Mouse (Mus musculus) heart, embryonic 10.5 days (tissue): ENCODE results near the gene Ankmy1. TPM values are rescaled to one million over a fixed set of nuclear protein-coding genes. Genes with fewer than 3 reads are reported as not detected.

Experiments used
- DNase-seq: peaks from one replicate; pipeline ENCODE4 v3.0.0-alpha.2; 2017; ENCODE audit warnings: low spot score
- H3K27ac ChIP-seq: fragments of 300-500 bp; sonication (generic); 2 replicates; pipeline ENCODE4 v1.5.1; 2016; ENCODE audit warnings: mild to moderate bottlenecking
- H3K27me3 ChIP-seq: fragments of 300-500 bp; sonication (generic); 2 replicates; pipeline ENCODE4 v1.6.1; 2016; ENCODE audit warnings: mild to moderate bottlenecking; ENCODE audit not compliant: poor library complexity, insufficient read depth, severe bottlenecking
- H3K36me3 ChIP-seq: fragments of 300-500 bp; sonication (generic); 2 replicates; pipeline ENCODE4 v1.6.1; 2016; ENCODE audit warnings: mild to moderate bottlenecking, moderate library complexity
- H3K4me1 ChIP-seq: fragments of 300-500 bp; sonication (generic); 2 replicates; pipeline ENCODE4 v1.6.1; 2016; ENCODE audit warnings: mild to moderate bottlenecking
- H3K4me3 ChIP-seq: fragments of 300-500 bp; sonication (generic); 2 replicates; pipeline ENCODE4 v1.5.1; 2016; ENCODE audit warnings: mild to moderate bottlenecking, moderate library complexity
- H3K9me3 ChIP-seq: fragments of 300-500 bp; sonication (generic); 2 replicates; pipeline ENCODE4 v1.6.1; 2016; ENCODE audit warnings: mild to moderate bottlenecking, moderate library complexity
- WGBS: fragments of 180-500 bp; shearing (Covaris S2); methylation state at CpG from one replicate; pipeline ENCODE4 v1.1.7; 2016; 5-methylcytosine and 5-hydroxymethylcytosine counted together
- microRNA counts: library from miRNA; unstranded; fragments of <30 nt; microRNA quantifications from one replicate; lab custom pipeline; 2017
- microRNA-seq: library from miRNA; unstranded; fragments of <30 nt; microRNA quantifications from one replicate; pipeline ENCODE4, GENCODE M21; 2017
- polyA plus RNA-seq: library from polyadenylated mRNA; unstranded; fragments of >200 nt; fragmentation: Nextera tagmentation; extraction: Ambion mirVana; gene quantifications from 2 replicates; pipeline ENCODE4 v1.2.1, GENCODE M21; 2016

Ankmy1 gene
- polyA plus RNA-seq, 1 experiment from 2014 or later = 0.18 TPM

DNA sequence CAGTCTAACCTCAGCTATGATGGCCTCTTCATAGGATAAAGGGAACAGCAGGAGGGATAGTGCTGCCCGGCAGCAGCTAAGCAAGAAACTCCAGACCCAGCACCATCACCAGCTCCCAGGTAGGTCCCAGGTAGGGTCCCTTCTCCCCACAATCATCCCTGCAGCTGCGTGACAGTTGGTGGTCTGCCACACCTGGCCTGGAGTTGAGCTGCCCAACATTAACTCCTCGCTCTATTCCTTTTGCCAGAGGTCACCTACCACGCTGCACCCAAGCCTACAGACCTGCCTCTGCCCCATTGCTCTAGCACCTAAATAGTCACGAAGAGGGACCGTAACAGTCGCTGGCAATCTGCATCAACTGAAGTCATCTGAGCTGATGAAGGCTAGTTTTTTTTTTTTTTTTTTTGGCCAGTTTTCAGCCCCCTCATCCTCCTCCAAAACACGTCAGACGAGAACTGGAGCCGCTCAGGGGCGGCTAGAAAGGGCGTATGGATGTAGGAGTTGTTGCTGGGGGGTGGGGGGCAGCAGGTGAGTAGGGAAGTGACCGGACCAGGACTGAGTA lies 72.0 kb downstream of the Ankmy1 start:
- H3K27me3 ChIP-seq = peaks cover 93% of the 10 kb centered on the region
- peaks cover 34% of the 10 kb centered on the region for H3K4me1 ChIP-seq
- peak overlapping the region; percentile 78 for H3K4me3 ChIP-seq
- DNase-seq = no peak
- peaks cover 7% of the 10 kb centered on the region; the same call in 1 of the 2 replicates for H3K36me3 ChIP-seq
- H3K27ac ChIP-seq = peak overlapping the region; percentile 93
- H3K9me3 ChIP-seq = no peaks in the 10 kb centered on the region
- 8% methylated on average over 13 of the region's 13 CpGs for WGBS

DNA sequence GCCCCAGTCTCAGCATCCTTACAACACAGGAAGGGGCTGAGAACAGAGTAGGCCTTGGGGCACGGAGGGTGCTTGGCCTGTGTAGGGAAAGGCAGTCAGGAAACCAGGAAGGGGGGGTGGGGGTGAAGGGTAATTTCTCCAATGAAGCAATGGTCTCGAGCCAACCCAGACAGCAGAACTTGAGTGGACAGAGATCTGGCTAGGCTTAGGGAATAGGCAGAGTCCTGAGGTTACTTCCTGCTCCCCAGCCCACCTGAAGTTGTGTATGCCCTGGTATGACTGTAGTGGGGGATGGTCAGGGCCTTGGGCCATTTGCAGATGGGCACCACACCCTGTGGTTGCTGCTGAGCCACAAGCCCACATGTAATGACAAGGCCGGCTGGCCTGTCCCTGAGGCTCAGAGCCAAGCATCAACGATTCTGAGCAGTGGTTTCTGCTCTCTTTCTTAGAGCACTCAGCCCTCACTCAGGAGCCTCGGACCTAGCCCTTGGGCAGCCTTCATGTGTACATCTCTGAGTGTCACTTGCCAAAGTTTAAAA lies 86.9 kb downstream of the Ankmy1 start:
- WGBS = 69% methylated on average over 5 of the region's 5 CpGs
- H3K4me1 ChIP-seq = peaks cover 2% of the 10 kb centered on the region; the same call in 1 of the 2 replicates
- no peak overlapping the region for H3K4me3 ChIP-seq
- no peak overlapping the region for H3K27ac ChIP-seq
- no peaks in the 10 kb centered on the region for H3K36me3 ChIP-seq
- no peak for DNase-seq
- 0 out of 2 replicates have a peak, but pooled peaks cover 4% of the 10 kb centered on the region for H3K27me3 ChIP-seq
- no peaks in the 10 kb centered on the region for H3K9me3 ChIP-seq

DNA sequence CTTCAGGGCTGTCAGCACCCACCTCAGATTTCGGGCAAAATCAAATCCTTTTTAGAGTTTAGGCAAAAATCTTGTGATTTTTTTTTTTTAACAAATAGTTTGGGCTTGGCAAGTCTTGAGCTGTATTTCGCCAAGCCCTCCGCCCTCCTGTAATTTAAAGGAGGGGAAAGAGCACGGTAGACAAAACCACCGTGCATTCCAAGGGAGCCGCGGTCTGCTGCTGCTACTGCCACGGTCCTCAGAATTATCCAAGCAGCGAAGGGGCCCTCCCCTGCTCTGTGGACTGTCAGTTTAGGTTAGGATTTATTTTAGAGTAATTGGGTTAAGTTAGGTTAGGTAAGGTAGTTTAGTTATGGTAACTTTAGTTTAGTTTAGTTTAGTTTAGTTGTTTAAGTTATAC lies 87.6 kb downstream of the Ankmy1 start:
- H3K36me3 ChIP-seq = no peaks in the 10 kb centered on the region
- H3K4me3 ChIP-seq = no peak overlapping the region
- H3K4me1 ChIP-seq = peaks cover 2% of the 10 kb centered on the region; the same call in 1 of the 2 replicates
- no peak for DNase-seq
- no peak overlapping the region for H3K27ac ChIP-seq
- H3K9me3 ChIP-seq = no peaks in the 10 kb centered on the region
- WGBS = 77% methylated on average over 9 of the region's 9 CpGs
- H3K27me3 ChIP-seq = 0 out of 2 replicates have a peak, but pooled peaks cover 4% of the 10 kb centered on the region

DNA sequence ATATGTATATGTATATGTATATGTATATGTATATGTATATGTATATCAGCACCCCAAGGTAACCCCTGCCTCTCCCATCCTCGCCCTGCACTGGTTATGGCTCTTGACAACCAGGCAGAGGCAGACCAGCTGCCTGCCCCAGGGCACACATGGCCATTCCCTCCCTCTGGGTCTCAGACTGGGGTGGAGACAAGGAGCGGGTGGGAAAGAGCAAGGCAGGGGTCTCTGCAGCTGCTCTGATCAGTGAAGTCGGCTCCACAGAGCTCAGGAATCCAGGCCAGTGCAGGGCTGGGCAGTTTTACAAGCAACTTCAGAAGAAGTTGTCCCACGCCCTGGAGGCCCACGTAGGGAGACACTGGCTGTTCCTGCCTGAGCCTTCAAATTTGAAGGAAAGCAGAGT lies 88.4 kb downstream of the Ankmy1 start:
- Histone ChIP-seq H3K9me3 (no peaks in the 10 kb centered on the region), H3K4me3 (no peak overlapping the region), H3K4me1 (peaks cover 2% of the 10 kb centered on the region; the same call in 1 of the 2 replicates), H3K36me3 (no peaks in the 10 kb centered on the region), H3K27me3 (0 out of 2 replicates have a peak, but pooled peaks cover 4% of the 10 kb centered on the region), H3K27ac (no peak overlapping the region)
- WGBS = 47% methylated on average over 5 of the region's 5 CpGs
- DNase-seq = no peak

MicroRNAs encoded within 50 kb of the gene (microRNA counts, 519-probe panel; counts per million panel counts)
- 5,523 counts per million, percentile 50 among the panel's probes with 10 or more counts for microRNA mmu-miR-149 (lab: Ali Mortazavi, UCI)

Small RNA genes lying within 50 kb of the gene (microRNA-seq; reads per million reads assigned to microRNA genes)
- gene Mir149 = 3,298 reads per million, percentile 88 among the genes with 10 or more reads in this experiment

Other genes starting within 250 kb of the Ankmy1 start
- 36.4 and 38.7 TPM in 2 replicates for gene Gpc1, start 71.3 kb downstream of the Ankmy1 start, polyA plus RNA-seq
- 7.6 and 8.6 TPM in 2 replicates for gene Dusp28, start 4.1 kb upstream of the Ankmy1 start, polyA plus RNA-seq
- 25.9 and 30.4 TPM in 2 replicates for gene Rnpepl1, start 7.9 kb upstream of the Ankmy1 start, polyA plus RNA-seq
- 19.4 and 25.4 TPM in 2 replicates for gene Capn10, start 31.5 kb upstream of the Ankmy1 start, polyA plus RNA-seq
- gene Gpr35, start 48.0 kb upstream of the Ankmy1 start, polyA plus RNA-seq = 0.20 and 0.28 TPM in 2 replicates
- gene Aqp12, start 103.4 kb upstream of the Ankmy1 start, polyA plus RNA-seq = not detected in 2 replicates
- 5.1 and 5.4 TPM in 2 replicates for gene Kif1a, start 199.0 kb upstream of the Ankmy1 start, polyA plus RNA-seq
- 0.50 TPM in 1 of 2 replicates, not detected in the other for gene Agxt, start 232.3 kb upstream of the Ankmy1 start, polyA plus RNA-seq